Mouse (Mus musculus): ENCODE measurements at regions not wholly inside any gene's neighbourhood (a gene's known extent, or its start where the extent isn't known, plus 50 kb on each side); places are given as distances from the start of the nearest gene placed in this dataset.

DNA sequence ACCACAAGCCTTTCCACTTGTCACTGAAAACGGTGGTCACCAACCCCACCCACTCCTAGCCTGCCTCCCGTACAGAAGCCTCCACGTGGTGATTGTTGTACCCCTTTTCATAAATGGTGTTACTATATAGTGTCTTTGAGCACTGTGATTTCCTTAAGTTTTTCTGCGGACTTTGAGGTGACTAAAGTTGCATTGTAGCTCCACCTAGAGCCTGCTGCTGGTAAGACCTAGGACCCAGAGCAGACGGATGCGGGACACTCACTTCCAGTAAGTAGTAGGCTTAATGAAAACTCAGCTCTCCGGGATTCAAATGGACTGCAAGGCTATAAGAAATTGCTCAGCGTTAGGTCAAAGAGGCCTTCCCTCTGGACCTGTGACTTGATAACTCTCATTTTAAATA, 166.7 kb downstream of the Sptssa start:
- TF ChIP-seq CTCF (IDR thresholded peaks at IDR 0.05; ENCODE audit: control insufficient read depth, insufficient read depth, insufficient read length) (peak; percentile 43), MAX (IDR thresholded peaks at IDR 0.05) (no peak), CEBPB (IDR thresholded peaks at IDR 0.05; ENCODE audit: low read depth) (no peak), MYOD1 (IDR thresholded peaks at IDR 0.05; ENCODE audit: control insufficient read depth, insufficient read length, low read depth) (no peak), USF1 (IDR thresholded peaks at IDR 0.05; ENCODE audit: low read depth) (no peak), MYOG (IDR thresholded peaks at IDR 0.05; ENCODE audit: control insufficient read depth, extremely low read depth, insufficient read length) (no peak), FOSL1 (IDR thresholded peaks at IDR 0.05; ENCODE audit: insufficient read depth, low read length, poor library complexity, severe bottlenecking) (no peak)
